Mouse (Mus musculus) midbrain, embryonic 14.5 days (tissue): ENCODE data around the gene Tgif2. TPM values are rescaled to one million over a fixed set of nuclear protein-coding genes. Genes with fewer than 3 reads are reported as not detected.

Source experiments
- ATAC-seq: fragments of 200-750 bp; cut with Nextera tagmentation; 2 replicates; pipeline ENCODE4 v1.8.0; 2017; ENCODE audit warnings: moderate number of reproducible peaks, moderate library complexity; ENCODE audit not compliant: low FRiP score, low TSS enrichment
- DNase-seq: peaks from one replicate; pipeline ENCODE4 v3.0.0-alpha.2; 2015
- H3K27ac ChIP-seq: fragments of 300-500 bp; sonication (generic); replicated peaks from 2 replicates; pipeline ENCODE4 v1.5.1; 2014; ENCODE audit warnings: mild to moderate bottlenecking, low read depth, low read length, moderate library complexity
- H3K27me3 ChIP-seq: fragments of 300-500 bp; sonication (generic); 2 replicates; pipeline ENCODE4 v1.6.1; 2014; ENCODE audit warnings: low read length, control low read depth, mixed read lengths; ENCODE audit not compliant: control insufficient read depth, insufficient read depth
- H3K36me3 ChIP-seq: fragments of 300-500 bp; sonication (generic); 2 replicates; pipeline ENCODE4 v1.6.1; 2014; ENCODE audit warnings: low read length, control low read depth; ENCODE audit not compliant: control insufficient read depth, insufficient read depth
- H3K4me1 ChIP-seq: fragments of 300-500 bp; sonication (generic); 2 replicates; pipeline ENCODE4 v1.6.1; 2014; ENCODE audit warnings: mild to moderate bottlenecking, antibody characterized with exemption, low read length, control low read depth; ENCODE audit not compliant: control insufficient read depth, insufficient read depth
- H3K4me2 ChIP-seq: fragments of 300-500 bp; sonication (generic); 2 replicates; pipeline ENCODE4 v1.6.1; 2014; ENCODE audit warnings: mild to moderate bottlenecking, low read length, moderate library complexity
- H3K4me3 ChIP-seq: fragments of 300-500 bp; sonication (generic); replicated peaks from 2 replicates; pipeline ENCODE4 v1.5.1; 2014; ENCODE audit warnings: low read depth, low read length
- H3K9ac ChIP-seq: fragments of 300-500 bp; sonication (generic); replicated peaks from 2 replicates; pipeline ENCODE4 v1.6.1; 2014; ENCODE audit warnings: mild to moderate bottlenecking, low read length, moderate library complexity
- H3K9me3 ChIP-seq: fragments of 300-500 bp; sonication (generic); 2 replicates; pipeline ENCODE4 v1.6.1; 2016; ENCODE audit warnings: low read length, control low read depth, mixed read lengths; ENCODE audit not compliant: control insufficient read depth
- WGBS: fragments of 180-500 bp; shearing (Covaris S2); extraction: QIAGEN DNeasy Blood & Tissue Kit; methylation state at CpG from one replicate; pipeline ENCODE4 v1.1.7; 2014; 5-methylcytosine and 5-hydroxymethylcytosine counted together
- polyA plus RNA-seq: library from polyadenylated mRNA; unstranded; fragments of >200 nt; fragmentation: Nextera tagmentation; extraction: Ambion mirVana; gene quantifications from 2 replicates; pipeline ENCODE4 v1.2.1, GENCODE M21; 2014

Tgif2 gene
- polyA plus RNA-seq, 1 experiment from 2014 or later: 25.8 TPM

DNA sequence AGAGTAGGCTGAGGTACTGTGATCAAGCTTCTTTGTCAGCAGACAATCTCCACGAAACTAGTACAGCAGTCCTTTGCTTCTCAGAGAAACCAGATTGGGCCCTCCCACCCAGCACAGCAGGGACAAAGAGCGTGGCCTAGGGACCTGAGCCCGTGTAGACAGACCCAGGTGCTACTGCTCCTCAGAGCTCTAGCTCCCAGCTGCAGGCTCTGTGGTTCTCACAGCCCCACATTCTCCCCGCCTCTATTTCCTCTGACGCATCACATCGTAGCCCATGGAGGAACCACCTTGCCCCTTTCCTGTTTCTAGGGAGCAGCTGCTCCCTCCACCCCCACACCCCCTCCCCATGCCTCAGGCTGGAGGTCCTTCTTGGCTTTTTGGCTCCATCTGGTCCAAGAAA, 47.2 kb downstream of the Tgif2 start, which contains the start of gene Sla2:
Gene Sla2, minus strand, starts transcription at position 176 of the 400 bp plus-strand sequence.
- no peak within 1 kb of the TSS for H3K4me3 ChIP-seq
- H3K36me3 ChIP-seq: no peaks in the 10 kb centered on the region
- ATAC-seq (no peak), DNase-seq (no peak)
- H3K27me3 ChIP-seq: no peaks in the 10 kb centered on the region
- H3K9me3 ChIP-seq: no peaks in the 10 kb centered on the region
- H3K4me1 ChIP-seq: 0 out of 2 replicates have a peak, but pooled peaks cover 5% of the 10 kb centered on the region
- no peak within 1 kb of the TSS for H3K27ac ChIP-seq
- no peak within 1 kb of the TSS for H3K9ac ChIP-seq
- WGBS: 67% methylated on average over 6 of the region's 6 CpGs
- no peak within 1 kb of the TSS for H3K4me2 ChIP-seq

DNA sequence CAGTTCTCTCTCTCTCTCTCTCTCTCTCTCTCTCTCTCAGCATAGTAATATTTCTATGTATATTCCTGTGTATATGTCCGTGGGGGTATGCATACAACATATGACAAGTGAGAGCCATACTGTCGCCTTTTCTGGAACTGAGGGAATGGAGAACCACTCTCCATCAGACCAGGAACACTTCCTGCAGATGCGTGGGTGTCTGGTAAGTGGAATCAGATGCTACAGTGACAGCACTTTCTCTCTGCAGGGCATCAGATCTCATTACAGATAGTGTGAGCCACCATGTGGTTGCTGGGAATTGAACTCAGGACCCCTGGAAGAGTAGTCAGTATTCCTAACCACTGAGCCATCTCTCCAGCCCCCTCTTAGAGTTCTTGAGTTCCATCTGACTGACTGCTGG, 48.7 kb downstream of the Tgif2 start:
- no peak overlapping the region for H3K4me2 ChIP-seq
- 77% methylated on average over 3 of the region's 3 CpGs for WGBS
- no peaks in the 10 kb centered on the region for H3K36me3 ChIP-seq
- H3K4me1 ChIP-seq: peaks cover 11% of the 10 kb centered on the region; the same call in 1 of the 2 replicates
- no peaks in the 10 kb centered on the region for H3K27me3 ChIP-seq
- H3K27ac ChIP-seq: no peak overlapping the region
- no peak overlapping the region for H3K4me3 ChIP-seq
- DNase-seq: no peak
- no peak for ATAC-seq
- H3K9ac ChIP-seq: no peak overlapping the region
- no peaks in the 10 kb centered on the region for H3K9me3 ChIP-seq

DNA sequence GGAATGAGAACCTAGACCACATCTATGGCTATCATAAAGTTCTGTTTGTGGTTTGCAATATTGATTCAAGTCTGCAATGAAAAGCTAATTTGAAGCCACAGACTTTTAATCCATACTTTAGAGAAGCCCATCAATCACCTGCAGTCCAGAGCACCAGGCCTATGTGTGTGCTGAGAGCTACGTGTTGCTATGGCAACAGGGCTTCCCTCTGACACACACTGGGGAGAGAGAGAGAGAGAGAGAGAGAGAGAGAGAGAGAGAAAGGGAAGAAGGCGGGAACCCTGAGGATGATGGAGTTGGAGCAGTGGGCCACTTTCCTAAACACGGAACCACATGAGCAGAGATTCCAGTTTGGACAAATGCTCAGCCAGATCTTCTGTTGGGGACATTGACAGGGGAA, 52.4 kb downstream of the Tgif2 start:
- WGBS: 16% methylated on average over 3 of the region's 3 CpGs
- DNase-seq (peak; percentile 80), ATAC-seq (no peak)
- Histone ChIP-seq H3K4me2 (no peak overlapping the region), H3K36me3 (no peaks in the 10 kb centered on the region), H3K4me1 (peaks cover 11% of the 10 kb centered on the region; the same call in 1 of the 2 replicates), H3K4me3 (no peak overlapping the region), H3K9ac (no peak overlapping the region), H3K9me3 (no peaks in the 10 kb centered on the region), H3K27ac (no peak overlapping the region), H3K27me3 (no peaks in the 10 kb centered on the region)

DNA sequence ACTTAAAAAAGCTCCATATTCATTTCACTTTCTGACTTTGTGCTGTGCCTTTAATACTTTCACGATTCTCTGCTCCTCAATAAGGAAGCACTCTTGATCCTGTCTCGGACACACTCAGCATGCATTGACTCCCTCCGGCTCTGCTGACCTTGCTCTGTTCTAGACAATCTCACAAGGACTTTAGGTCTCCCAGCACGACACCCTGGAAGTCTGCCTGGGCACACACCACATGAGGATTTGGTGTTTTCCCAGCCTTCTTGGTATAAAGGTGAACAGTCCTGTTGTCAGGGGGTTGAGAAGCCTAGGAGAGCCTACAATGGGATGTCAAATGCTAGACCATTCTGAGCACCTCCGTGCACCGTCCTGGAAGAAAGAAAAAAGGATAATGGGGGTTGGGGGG, 53.0 kb downstream of the Tgif2 start:
- no peak overlapping the region for H3K4me2 ChIP-seq
- 64% methylated on average over 6 of the region's 6 CpGs for WGBS
- H3K9ac ChIP-seq: no peak overlapping the region
- no peaks in the 10 kb centered on the region for H3K9me3 ChIP-seq
- H3K36me3 ChIP-seq: no peaks in the 10 kb centered on the region
- no peaks in the 10 kb centered on the region for H3K27me3 ChIP-seq
- H3K27ac ChIP-seq: no peak overlapping the region
- no peak overlapping the region for H3K4me3 ChIP-seq
- H3K4me1 ChIP-seq: peaks cover 11% of the 10 kb centered on the region; the same call in 1 of the 2 replicates
- ATAC-seq: no peak
- DNase-seq: no peak

DNA sequence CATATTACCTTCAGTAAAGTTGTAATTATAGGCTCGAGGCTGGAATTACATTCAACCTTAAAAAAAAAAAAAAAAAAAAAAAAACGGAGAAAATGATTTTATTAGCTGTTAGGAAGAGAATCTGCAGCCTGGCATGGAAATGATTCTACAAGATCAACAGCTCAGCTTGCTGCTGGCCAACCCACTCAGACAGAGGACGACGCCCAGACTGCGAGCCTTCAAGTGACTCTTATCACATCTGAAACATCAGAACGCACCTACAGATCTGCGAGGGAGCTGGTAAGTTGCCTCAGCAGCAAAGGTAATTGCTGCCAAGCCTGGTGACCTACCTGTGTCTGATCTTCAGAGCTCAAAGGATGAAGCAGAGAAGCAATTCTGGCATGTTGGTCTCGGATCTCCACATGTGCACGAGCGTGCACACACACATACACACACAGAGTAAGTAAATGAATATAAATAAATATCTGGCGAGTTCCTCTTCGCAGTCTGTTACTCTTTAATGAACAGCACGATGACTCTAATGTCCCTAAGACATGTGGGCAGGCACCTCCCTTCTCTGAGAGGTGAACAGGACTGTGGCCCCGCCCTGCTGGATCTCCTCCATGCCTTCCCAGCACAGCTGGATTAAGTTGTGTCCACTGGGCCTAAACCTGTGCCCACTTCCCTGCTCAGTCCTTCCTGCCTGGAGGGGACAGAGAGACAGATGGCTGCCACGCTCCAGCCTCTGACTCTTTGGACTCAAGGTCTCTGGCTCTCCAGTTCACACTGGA, 54.9 kb downstream of the Tgif2 start:
- no peak overlapping the region for H3K9ac ChIP-seq
- ATAC-seq: no peak
- H3K4me2 ChIP-seq: no peak overlapping the region
- no peak overlapping the region for H3K4me3 ChIP-seq
- H3K27ac ChIP-seq: no peak overlapping the region
- H3K4me1 ChIP-seq: peaks cover 11% of the 10 kb centered on the region; the same call in 1 of the 2 replicates
- no peaks in the 10 kb centered on the region for H3K9me3 ChIP-seq
- H3K36me3 ChIP-seq: no peaks in the 10 kb centered on the region
- H3K27me3 ChIP-seq: no peaks in the 10 kb centered on the region
- 84% methylated on average over 15 of the region's 15 CpGs for WGBS
- no peak for DNase-seq

DNA sequence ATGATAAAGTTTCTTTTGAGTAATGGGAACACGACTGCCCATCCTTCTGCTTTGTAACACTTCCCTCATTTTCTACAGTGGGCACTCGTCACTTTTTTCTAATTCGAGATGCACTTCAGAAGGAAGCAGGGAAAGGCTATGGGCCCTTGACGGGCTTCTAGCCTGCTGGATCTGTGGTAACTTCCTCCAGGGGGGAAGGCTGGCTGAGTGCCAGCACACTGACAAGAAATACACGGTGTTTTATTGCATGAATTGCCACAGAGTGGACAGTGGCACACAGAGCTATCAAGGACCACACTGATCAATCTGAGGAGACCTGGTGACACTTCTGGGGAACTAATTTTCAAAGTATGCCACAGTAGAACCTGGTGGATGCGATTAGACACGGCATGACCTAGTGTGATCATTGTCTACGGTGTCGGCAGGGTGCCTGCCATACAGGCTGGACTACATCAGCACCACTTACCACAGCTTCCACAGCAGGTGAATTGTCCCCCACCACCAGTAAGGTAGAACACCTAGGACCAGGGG, 56.6 kb downstream of the Tgif2 start:
- no peak for DNase-seq
- Histone ChIP-seq H3K27me3 (no peaks in the 10 kb centered on the region), H3K9me3 (no peaks in the 10 kb centered on the region), H3K4me1 (peaks cover 11% of the 10 kb centered on the region; the same call in 1 of the 2 replicates), H3K4me2 (no peak overlapping the region), H3K36me3 (no peaks in the 10 kb centered on the region), H3K4me3 (no peak overlapping the region), H3K27ac (no peak overlapping the region), H3K9ac (no peak overlapping the region)
- 79% methylated on average over 9 of the region's 9 CpGs for WGBS
- ATAC-seq: no peak

DNA sequence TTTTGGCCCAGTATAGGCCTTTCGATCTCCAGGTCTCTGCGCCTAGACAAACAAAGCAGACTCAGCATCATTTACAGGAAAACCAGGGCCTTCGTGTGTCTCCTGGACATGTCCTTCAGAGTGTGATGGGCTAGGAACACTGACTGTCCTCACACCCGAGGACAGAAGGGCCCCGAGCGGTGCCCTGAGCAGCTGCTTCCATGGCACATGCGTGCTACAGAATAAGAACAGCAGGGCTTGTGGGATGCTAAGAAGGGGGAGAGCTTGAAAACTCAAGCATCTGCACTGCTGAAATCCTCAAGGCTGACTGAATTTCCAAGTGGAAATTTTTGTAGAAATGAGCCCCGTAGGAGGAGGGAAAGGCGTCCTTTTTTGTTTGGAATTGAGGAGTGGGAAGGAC, 57.2 kb downstream of the Tgif2 start:
- no peak overlapping the region for H3K4me3 ChIP-seq
- DNase-seq: no peak
- no peak overlapping the region for H3K27ac ChIP-seq
- H3K4me1 ChIP-seq: peaks cover 6% of the 10 kb centered on the region; the same call in 1 of the 2 replicates
- H3K27me3 ChIP-seq: no peaks in the 10 kb centered on the region
- H3K9me3 ChIP-seq: no peaks in the 10 kb centered on the region
- WGBS: 85% methylated on average over 9 of the region's 9 CpGs
- ATAC-seq: no peak
- no peak overlapping the region for H3K4me2 ChIP-seq
- no peak overlapping the region for H3K9ac ChIP-seq
- H3K36me3 ChIP-seq: no peaks in the 10 kb centered on the region

DNA sequence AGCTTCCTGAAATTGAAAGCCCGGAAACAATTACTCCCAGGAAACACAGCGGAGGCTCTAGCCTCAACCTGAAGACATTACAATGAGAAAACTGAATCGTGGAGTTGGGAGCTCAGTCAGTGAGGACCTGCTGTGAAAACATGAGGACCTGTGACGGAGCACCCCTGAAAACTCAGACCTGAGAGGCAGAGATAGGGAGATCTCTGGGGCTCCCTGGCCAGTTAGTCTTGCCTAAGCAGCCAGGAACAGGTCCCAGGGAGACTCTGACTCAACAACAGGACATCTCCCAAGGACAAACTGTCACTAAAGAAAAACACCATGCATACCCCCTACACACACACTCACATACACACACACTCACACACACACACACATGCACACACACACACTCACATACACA, 58.6 kb downstream of the Tgif2 start:
- no peak for ATAC-seq
- no peak overlapping the region for H3K4me2 ChIP-seq
- no peak overlapping the region for H3K27ac ChIP-seq
- H3K9me3 ChIP-seq: no peaks in the 10 kb centered on the region
- H3K36me3 ChIP-seq: no peaks in the 10 kb centered on the region
- H3K27me3 ChIP-seq: no peaks in the 10 kb centered on the region
- DNase-seq: no peak
- no peak overlapping the region for H3K4me3 ChIP-seq
- H3K4me1 ChIP-seq: no peaks in the 10 kb centered on the region
- WGBS: 77% methylated on average over 4 of the region's 4 CpGs
- H3K9ac ChIP-seq: no peak overlapping the region

DNA sequence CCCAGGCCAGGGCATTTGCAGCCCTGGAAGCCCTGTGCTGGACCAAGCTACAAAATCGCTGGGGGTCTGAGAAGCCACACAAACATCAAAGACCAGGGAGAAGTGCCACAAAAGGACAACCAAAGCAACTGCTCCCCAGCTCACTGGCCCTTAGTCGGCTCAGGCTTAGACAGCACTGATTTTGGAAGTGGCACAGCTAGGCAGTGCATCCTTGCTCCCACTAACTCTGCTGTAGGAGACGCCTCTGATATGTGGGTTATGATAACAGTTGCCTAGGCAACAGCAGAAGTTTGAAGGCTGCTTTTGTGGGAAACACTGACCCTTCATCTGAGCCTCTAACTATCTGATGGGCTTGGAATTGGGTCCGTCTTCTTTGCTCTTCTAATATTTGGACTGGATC, 59.4 kb downstream of the Tgif2 start:
- DNase-seq (no peak), ATAC-seq (no peak)
- Histone ChIP-seq H3K9ac (no peak overlapping the region), H3K27ac (no peak overlapping the region), H3K4me1 (no peaks in the 10 kb centered on the region), H3K9me3 (no peaks in the 10 kb centered on the region), H3K4me2 (no peak overlapping the region), H3K27me3 (no peaks in the 10 kb centered on the region), H3K36me3 (no peaks in the 10 kb centered on the region), H3K4me3 (no peak overlapping the region)
- 73% methylated on average over 4 of the region's 4 CpGs for WGBS
